Mouse (Mus musculus): ENCODE results near the gene Rffl. TPM values are rescaled to one million over a fixed set of nuclear protein-coding genes. Genes with fewer than 3 reads are reported as not detected.
"Not testable (repeated sequence)": the region's sequence is repeated elsewhere in the genome, so short reads cannot be mapped to it uniquely, and the experiment has no call there.

Gene Rffl
- polyA plus RNA-seq, 1 experiment from 2014 or later, result 3.9 TPM

- no peak for ATAC-seq (ENCODE audit: low read depth)
- Histone ChIP-seq H3K9ac (replicated peaks; ENCODE audit: low read depth, low read length) (no peak overlapping the region), H3K36me3 (ENCODE audit: control insufficient read depth, insufficient read depth, low read length) (no peaks in the 10 kb centered on the region), H3K9me3 (ENCODE audit: control insufficient read depth, low read length) (no peaks in the 10 kb centered on the region), H3K27ac (ENCODE audit: low read depth, low read length) (no peak overlapping the region), H3K27me3 (ENCODE audit: control insufficient read depth, insufficient read depth, low read length) (no peaks in the 10 kb centered on the region), H3K4me3 (ENCODE audit: low read depth, low read length) (no peak overlapping the region), H3K4me1 (ENCODE audit: control insufficient read depth, insufficient read depth, low read length) (peaks cover 12% of the 10 kb centered on the region; the same call in 1 of the 2 replicates), H3K4me2 (ENCODE audit: low read depth, low read length) (no peak overlapping the region)
- WGBS, result 66% methylated on average over 11 of the region's 11 CpGs
These were observed 26.1 kb downstream of the Rffl start for GRCm38 (mm10) chr11:82844771-82845414.

DNA sequence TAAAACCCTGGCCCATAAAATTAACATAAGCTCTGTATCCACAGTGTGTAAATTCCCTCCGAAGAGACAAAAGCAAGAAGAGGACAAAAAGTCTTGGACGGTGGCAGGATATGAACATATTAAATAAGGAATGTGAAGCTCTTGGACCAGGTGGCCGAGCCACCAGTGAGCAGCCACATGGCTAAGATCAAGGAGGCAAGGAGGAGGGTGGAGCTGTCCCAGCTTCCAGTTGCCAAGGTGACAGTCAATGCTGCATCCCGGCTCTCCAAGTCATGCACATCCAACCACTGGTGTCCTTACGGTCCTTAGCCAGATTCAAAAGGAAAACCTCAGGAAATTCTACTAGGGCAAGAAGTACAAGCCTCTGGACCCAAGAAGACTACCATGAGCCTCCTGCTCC is 32.5 kb downstream of the Rffl start:
- ATAC-seq (ENCODE audit: low read depth), result no peak

DNA sequence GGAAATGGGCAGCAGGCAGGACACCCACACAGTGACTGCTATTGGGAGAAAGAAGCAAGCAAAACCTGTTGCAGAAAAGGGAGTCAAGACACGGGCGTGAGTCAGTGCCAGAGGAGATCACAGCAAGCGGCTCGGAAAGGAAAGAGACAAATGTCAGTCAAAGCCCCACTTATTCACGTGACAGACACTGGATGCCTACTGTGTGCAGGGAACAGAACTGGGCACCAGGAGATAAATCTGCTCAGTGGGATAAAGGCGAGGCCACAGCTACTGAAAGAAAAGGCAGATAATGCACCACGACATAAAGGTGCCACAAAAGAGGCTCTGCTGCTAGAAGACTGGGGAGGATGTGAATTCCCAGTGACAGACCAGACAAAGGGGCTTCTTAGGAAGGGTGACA is 33.2 kb downstream of the Rffl start:
- Histone ChIP-seq H3K36me3 (ENCODE audit: control insufficient read depth, insufficient read depth, low read length) (no peaks in the 10 kb centered on the region), H3K4me2 (ENCODE audit: low read depth, low read length) (no peak overlapping the region), H3K27me3 (ENCODE audit: control insufficient read depth, insufficient read depth, low read length) (no peaks in the 10 kb centered on the region), H3K4me1 (ENCODE audit: control insufficient read depth, insufficient read depth, low read length) (peaks cover 13% of the 10 kb centered on the region), H3K27ac (ENCODE audit: low read depth, low read length) (no peak overlapping the region), H3K9ac (replicated peaks; ENCODE audit: low read depth, low read length) (no peak overlapping the region), H3K4me3 (ENCODE audit: low read depth, low read length) (no peak overlapping the region), H3K9me3 (ENCODE audit: control insufficient read depth, low read length) (no peaks in the 10 kb centered on the region)
- no peak for ATAC-seq (ENCODE audit: low read depth)
- WGBS, result 14% methylated on average over 7 of the region's 7 CpGs

More for the DNA sequence above, 32.5 kb downstream of the Rffl start:
- Histone ChIP-seq H3K36me3 (ENCODE audit: control insufficient read depth, insufficient read depth, low read length) (no peaks in the 10 kb centered on the region), H3K27ac (ENCODE audit: low read depth, low read length) (no peak overlapping the region), H3K4me3 (ENCODE audit: low read depth, low read length) (no peak overlapping the region), H3K4me2 (ENCODE audit: low read depth, low read length) (no peak overlapping the region), H3K4me1 (ENCODE audit: control insufficient read depth, insufficient read depth, low read length) (peaks cover 13% of the 10 kb centered on the region), H3K27me3 (ENCODE audit: control insufficient read depth, insufficient read depth, low read length) (no peaks in the 10 kb centered on the region), H3K9me3 (ENCODE audit: control insufficient read depth, low read length) (no peaks in the 10 kb centered on the region), H3K9ac (replicated peaks; ENCODE audit: low read depth, low read length) (no peak overlapping the region)
- 35% methylated on average over 5 of the region's 5 CpGs for WGBS

DNA sequence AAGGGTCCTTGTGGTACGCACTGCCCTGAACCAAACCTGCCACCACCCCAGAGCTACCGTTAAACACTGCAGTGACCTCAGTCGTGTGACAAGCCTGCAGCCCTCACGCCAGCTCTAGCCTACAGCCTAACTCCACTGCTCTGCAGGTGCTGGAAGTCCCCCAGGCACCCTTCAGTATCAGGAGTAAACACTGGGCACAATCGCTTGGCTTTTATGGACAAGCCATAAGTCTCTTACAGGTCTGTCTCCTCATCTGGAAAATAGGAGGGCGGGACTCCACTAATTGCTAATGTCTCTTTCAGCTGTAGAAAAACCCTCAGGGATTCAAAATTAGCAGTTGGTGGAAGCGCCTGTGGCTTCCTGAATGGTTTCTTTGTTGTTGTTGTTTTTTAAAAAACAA is 33.8 kb downstream of the Rffl start:
- no peak overlapping the region for H3K4me3 ChIP-seq (ENCODE audit: low read depth, low read length)
- no peaks in the 10 kb centered on the region for H3K27me3 ChIP-seq (ENCODE audit: control insufficient read depth, insufficient read depth, low read length)
- no peak overlapping the region for H3K9ac ChIP-seq (replicated peaks; ENCODE audit: low read depth, low read length)
- 17% methylated on average over 7 of the region's 7 CpGs for WGBS
- no peaks in the 10 kb centered on the region for H3K9me3 ChIP-seq (ENCODE audit: control insufficient read depth, low read length)
- H3K4me1 ChIP-seq (ENCODE audit: control insufficient read depth, insufficient read depth, low read length), result peaks cover 13% of the 10 kb centered on the region
- no peak for ATAC-seq (ENCODE audit: low read depth)
- no peak overlapping the region for H3K4me2 ChIP-seq (ENCODE audit: low read depth, low read length)
- no peak overlapping the region for H3K27ac ChIP-seq (ENCODE audit: low read depth, low read length)
- H3K36me3 ChIP-seq (ENCODE audit: control insufficient read depth, insufficient read depth, low read length), result no peaks in the 10 kb centered on the region

GRCm38 (mm10) chr11:82835616-82836432 is 35.2 kb downstream of the Rffl start:
- H3K4me3 ChIP-seq (ENCODE audit: low read depth, low read length), result no peak overlapping the region
- ATAC-seq (ENCODE audit: low read depth), result no peak
- no peak overlapping the region for H3K9ac ChIP-seq (replicated peaks; ENCODE audit: low read depth, low read length)
- H3K4me2 ChIP-seq (ENCODE audit: low read depth, low read length), result no peak overlapping the region
- no peaks in the 10 kb centered on the region for H3K27me3 ChIP-seq (ENCODE audit: control insufficient read depth, insufficient read depth, low read length)
- H3K27ac ChIP-seq (ENCODE audit: low read depth, low read length), result no peak overlapping the region
- no peaks in the 10 kb centered on the region for H3K36me3 ChIP-seq (ENCODE audit: control insufficient read depth, insufficient read depth, low read length)
- H3K4me1 ChIP-seq (ENCODE audit: control insufficient read depth, insufficient read depth, low read length), result peaks cover 25% of the 10 kb centered on the region
- 57% methylated on average over 11 of the region's 11 CpGs for WGBS
- H3K9me3 ChIP-seq (ENCODE audit: control insufficient read depth, low read length), result no peaks in the 10 kb centered on the region

DNA sequence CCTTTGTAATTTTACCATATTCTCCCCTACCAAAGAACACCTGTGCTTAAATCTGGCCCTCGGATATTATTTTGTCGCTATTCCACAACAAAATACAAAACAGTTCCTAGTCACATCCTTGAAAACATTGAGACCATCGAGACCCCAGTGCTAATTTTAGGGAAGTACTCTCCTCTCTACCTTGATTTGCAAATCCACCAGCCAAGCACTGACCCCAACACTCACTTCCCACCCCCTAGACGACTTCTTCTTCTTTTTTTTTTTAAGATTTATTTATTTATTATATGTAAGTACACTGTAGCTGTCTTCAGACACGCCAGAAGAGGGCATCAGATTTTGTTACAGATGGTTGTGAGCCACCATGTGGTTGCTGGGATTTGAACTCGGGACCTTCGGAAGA is 36.7 kb downstream of the Rffl start:
- not testable (repeated sequence) for H3K9me3 ChIP-seq (ENCODE audit: control insufficient read depth, low read length); H3K4me2 ChIP-seq (ENCODE audit: low read depth, low read length); H3K27me3 ChIP-seq (ENCODE audit: control insufficient read depth, insufficient read depth, low read length); ATAC-seq (ENCODE audit: low read depth); H3K27ac ChIP-seq (ENCODE audit: low read depth, low read length); H3K9ac ChIP-seq (replicated peaks; ENCODE audit: low read depth, low read length); H3K36me3 ChIP-seq (ENCODE audit: control insufficient read depth, insufficient read depth, low read length); H3K4me3 ChIP-seq (ENCODE audit: low read depth, low read length)
- H3K4me1 ChIP-seq (ENCODE audit: control insufficient read depth, insufficient read depth, low read length), result peaks cover 27% of the 10 kb centered on the region
- 87% methylated on average over 7 of the region's 7 CpGs for WGBS

- no peak for ATAC-seq (ENCODE audit: low read depth)
- 77% methylated on average over 8 of the region's 8 CpGs for WGBS
- H3K27me3 ChIP-seq (ENCODE audit: control insufficient read depth, insufficient read depth, low read length), result no peaks in the 10 kb centered on the region
- no peak overlapping the region for H3K9ac ChIP-seq (replicated peaks; ENCODE audit: low read depth, low read length)
- H3K27ac ChIP-seq (ENCODE audit: low read depth, low read length), result no peak overlapping the region
- no peaks in the 10 kb centered on the region for H3K9me3 ChIP-seq (ENCODE audit: control insufficient read depth, low read length)
- no peak overlapping the region for H3K4me2 ChIP-seq (ENCODE audit: low read depth, low read length)
- peaks cover 27% of the 10 kb centered on the region for H3K4me1 ChIP-seq (ENCODE audit: control insufficient read depth, insufficient read depth, low read length)
- H3K36me3 ChIP-seq (ENCODE audit: control insufficient read depth, insufficient read depth, low read length), result no peaks in the 10 kb centered on the region
- no peak overlapping the region for H3K4me3 ChIP-seq (ENCODE audit: low read depth, low read length)
These were observed 37.1 kb downstream of the Rffl start for GRCm38 (mm10) chr11:82833929-82834328.

GRCm38 (mm10) chr11:82832402-82832801 is 38.6 kb downstream of the Rffl start:
- H3K4me1 ChIP-seq (ENCODE audit: control insufficient read depth, insufficient read depth, low read length), result peaks cover 14% of the 10 kb centered on the region
- not testable (repeated sequence) for H3K9me3 ChIP-seq (ENCODE audit: control insufficient read depth, low read length); ATAC-seq (ENCODE audit: low read depth); H3K36me3 ChIP-seq (ENCODE audit: control insufficient read depth, insufficient read depth, low read length); H3K4me3 ChIP-seq (ENCODE audit: low read depth, low read length); H3K27ac ChIP-seq (ENCODE audit: low read depth, low read length); H3K27me3 ChIP-seq (ENCODE audit: control insufficient read depth, insufficient read depth, low read length); H3K4me2 ChIP-seq (ENCODE audit: low read depth, low read length); H3K9ac ChIP-seq (replicated peaks; ENCODE audit: low read depth, low read length)
- WGBS, result 75% methylated on average over 10 of the region's 10 CpGs
